Mouse (Mus musculus) liver, embryonic 11.5 days (tissue): Measurements from ENCODE around the gene Inafm2. TPM values are rescaled to one million over a fixed set of nuclear protein-coding genes. Genes with fewer than 3 reads are reported as not detected.

Source experiments
- ATAC-seq: fragments of 200-750 bp; cut with Nextera tagmentation; replicated peaks from 2 replicates; pipeline ENCODE4 v1.8.0; 2017; ENCODE audit warnings: moderate number of reproducible peaks, mild to moderate bottlenecking, moderate TSS enrichment, moderate library complexity; ENCODE audit not compliant: low FRiP score
- DNase-seq: peaks from one replicate; pipeline ENCODE4 v3.0.0-alpha.2; 2017; ENCODE audit warnings: low spot score
- H3K27ac ChIP-seq: fragments of 300-500 bp; sonication (generic); 2 replicates; pipeline ENCODE4 v1.5.1; 2014; ENCODE audit warnings: mild to moderate bottlenecking, low read depth, low read length, control low read depth
- H3K27me3 ChIP-seq: fragments of 300-500 bp; sonication (generic); replicated peaks from 2 replicates; pipeline ENCODE4 v1.6.1; 2014; ENCODE audit warnings: low read length, mixed read lengths; ENCODE audit not compliant: control insufficient read depth, insufficient read depth
- H3K36me3 ChIP-seq: fragments of 300-500 bp; sonication (generic); 2 replicates; pipeline ENCODE4 v1.6.1; 2014; ENCODE audit warnings: mild to moderate bottlenecking, low read length, moderate library complexity, mixed read lengths; ENCODE audit not compliant: control insufficient read depth, insufficient read depth
- H3K4me1 ChIP-seq: fragments of 300-500 bp; sonication (generic); replicated peaks from 2 replicates; pipeline ENCODE4 v1.6.1; 2014; ENCODE audit warnings: low read length, mixed read lengths; ENCODE audit not compliant: control insufficient read depth, insufficient read depth
- H3K4me2 ChIP-seq: fragments of 300-500 bp; sonication (generic); 2 replicates; pipeline ENCODE4 v1.6.1; 2014; ENCODE audit warnings: mild to moderate bottlenecking, control low read depth, moderate library complexity
- H3K4me3 ChIP-seq: fragments of 300-500 bp; sonication (generic); 2 replicates; pipeline ENCODE4 v1.5.1; 2014; ENCODE audit warnings: low read depth, low read length, control low read depth
- H3K9ac ChIP-seq: fragments of 300-500 bp; sonication (generic); 2 replicates; pipeline ENCODE4 v1.6.1; 2014; ENCODE audit warnings: low read depth, low read length, control low read depth
- H3K9me3 ChIP-seq: fragments of 300-500 bp; sonication (generic); 2 replicates; pipeline ENCODE4 v1.6.1; 2016; ENCODE audit warnings: low read length, inconsistent platforms, mixed read lengths; ENCODE audit not compliant: control insufficient read depth
- WGBS: fragments of 180-500 bp; shearing (Covaris S2); extraction: QIAGEN DNeasy Blood & Tissue Kit; methylation state at CpG from one replicate; pipeline ENCODE4 v1.1.7; 2014; 5-methylcytosine and 5-hydroxymethylcytosine counted together
- polyA plus RNA-seq: library from polyadenylated mRNA; unstranded; fragments of >200 nt; fragmentation: Nextera tagmentation; extraction: Ambion mirVana; gene quantifications from 2 replicates; pipeline ENCODE4 v1.2.1, GENCODE M21; 2014

Inafm2 gene
- polyA plus RNA-seq, 1 experiment from 2014 or later: 32.3 TPM

GRCm38 (mm10) chr2:118779504-118780480, 34.2 kb downstream of the Inafm2 start, which contains the start of gene Disp2:
TSS of gene Disp2 (plus strand) at chr2:118779719.
- ATAC-seq: peak; percentile 79
- H3K4me2 ChIP-seq: peak within 1 kb of the TSS; percentile 72
- no peak within 1 kb of the TSS for H3K9ac ChIP-seq
- peak within 1 kb of the TSS; percentile 39 for H3K4me3 ChIP-seq
- no peak within 1 kb of the TSS for H3K27ac ChIP-seq
- H3K4me1 ChIP-seq: peaks cover 14% of the 10 kb centered on the region
- H3K9me3 ChIP-seq: no peaks in the 10 kb centered on the region
- WGBS: 13% methylated on average over 39 of the region's 39 CpGs
- no peaks in the 10 kb centered on the region for H3K36me3 ChIP-seq
- peak; percentile 92 for DNase-seq
- H3K27me3 ChIP-seq: peaks cover 6% of the 10 kb centered on the region; the same call in 1 of the 2 replicates

- ATAC-seq: no peak
- H3K27me3 ChIP-seq: peaks cover 6% of the 10 kb centered on the region; the same call in 1 of the 2 replicates
- H3K27ac ChIP-seq: no peak overlapping the region
- no peaks in the 10 kb centered on the region for H3K36me3 ChIP-seq
- no peaks in the 10 kb centered on the region for H3K9me3 ChIP-seq
- H3K9ac ChIP-seq: no peak overlapping the region
- H3K4me2 ChIP-seq: no peak overlapping the region
- no peak for DNase-seq
- H3K4me3 ChIP-seq: no peak overlapping the region
- H3K4me1 ChIP-seq: peaks cover 14% of the 10 kb centered on the region
- whole genome bisulfite sequencing: 46% methylated on average over 1 of the region's 1 CpGs
Observed at GRCm38 (mm10) chr2:118781115-118781514, 35.6 kb downstream of the Inafm2 start.

GRCm38 (mm10) chr2:118782303-118782702, 36.7 kb downstream of the Inafm2 start:
- H3K9ac ChIP-seq: no peak overlapping the region
- ATAC-seq: no peak
- peaks cover 20% of the 10 kb centered on the region for H3K4me1 ChIP-seq
- H3K4me2 ChIP-seq: no peak overlapping the region
- no peak overlapping the region for H3K27ac ChIP-seq
- H3K9me3 ChIP-seq: no peaks in the 10 kb centered on the region
- no peak for DNase-seq
- no peaks in the 10 kb centered on the region for H3K36me3 ChIP-seq
- WGBS: 28% methylated on average over 4 of the region's 4 CpGs
- peaks cover 6% of the 10 kb centered on the region; the same call in 1 of the 2 replicates for H3K27me3 ChIP-seq
- no peak overlapping the region for H3K4me3 ChIP-seq

- ATAC-seq (no peak), DNase-seq (no peak)
- WGBS: 49% methylated on average over 5 of the region's 5 CpGs
- H3K4me3 ChIP-seq: no peak overlapping the region
- H3K4me2 ChIP-seq: no peak overlapping the region
- H3K27me3 ChIP-seq: peaks cover 6% of the 10 kb centered on the region; the same call in 1 of the 2 replicates
- no peaks in the 10 kb centered on the region for H3K36me3 ChIP-seq
- no peaks in the 10 kb centered on the region for H3K9me3 ChIP-seq
- peaks cover 20% of the 10 kb centered on the region for H3K4me1 ChIP-seq
- no peak overlapping the region for H3K9ac ChIP-seq
- H3K27ac ChIP-seq: no peak overlapping the region
Observed at GRCm38 (mm10) chr2:118783093-118783492, 37.5 kb downstream of the Inafm2 start.

- DNase-seq (no peak), ATAC-seq (no peak)
- 87% methylated on average over 7 of the region's 7 CpGs for WGBS
- Histone ChIP-seq H3K9ac (no peak overlapping the region), H3K27ac (no peak overlapping the region), H3K4me1 (peaks cover 20% of the 10 kb centered on the region), H3K4me2 (no peak overlapping the region), H3K9me3 (no peaks in the 10 kb centered on the region), H3K36me3 (no peaks in the 10 kb centered on the region), H3K27me3 (peaks cover 6% of the 10 kb centered on the region; the same call in 1 of the 2 replicates), H3K4me3 (no peak overlapping the region)
Observed at GRCm38 (mm10) chr2:118783663-118784062, 38.1 kb downstream of the Inafm2 start.

GRCm38 (mm10) chr2:118786525-118786924, 41.0 kb downstream of the Inafm2 start:
- Histone ChIP-seq H3K27ac (no peak overlapping the region), H3K36me3 (no peaks in the 10 kb centered on the region), H3K4me3 (no peak overlapping the region), H3K9ac (no peak overlapping the region), H3K27me3 (no peaks in the 10 kb centered on the region; the same call in 1 of the 2 replicates), H3K4me2 (0 out of 2 replicates have a peak overlapping the region, but pooled peaks have one; percentile 2), H3K4me1 (peaks cover 15% of the 10 kb centered on the region), H3K9me3 (no peaks in the 10 kb centered on the region)
- DNase-seq (no peak), ATAC-seq (peak; percentile 60)
- WGBS: 43% methylated on average over 5 of the region's 5 CpGs

- Histone ChIP-seq H3K4me3 (no peak overlapping the region), H3K27me3 (no peaks in the 10 kb centered on the region; the same call in none of the 2 replicates), H3K4me2 (no peak overlapping the region), H3K27ac (no peak overlapping the region), H3K9me3 (no peaks in the 10 kb centered on the region), H3K4me1 (peaks cover 12% of the 10 kb centered on the region; the same call in 1 of the 2 replicates), H3K36me3 (no peaks in the 10 kb centered on the region), H3K9ac (no peak overlapping the region)
- no peak for ATAC-seq
- DNase-seq: no peak
- WGBS: 89% methylated on average over 11 of the region's 11 CpGs
Observed at GRCm38 (mm10) chr2:118789501-118789900, 43.9 kb downstream of the Inafm2 start.

GRCm38 (mm10) chr2:118790221-118790550, 44.6 kb downstream of the Inafm2 start:
- DNase-seq (no peak), ATAC-seq (0 out of 2 replicates have a peak, but pooled peaks have one; percentile 2)
- Histone ChIP-seq H3K36me3 (no peaks in the 10 kb centered on the region), H3K9ac (no peak overlapping the region), H3K9me3 (no peaks in the 10 kb centered on the region), H3K27me3 (no peaks in the 10 kb centered on the region; the same call in none of the 2 replicates), H3K4me3 (peak overlapping the region; percentile 27; the same call in 1 of the 2 replicates), H3K4me2 (peak overlapping the region; percentile 55), H3K27ac (no peak overlapping the region), H3K4me1 (peaks cover 12% of the 10 kb centered on the region; the same call in 1 of the 2 replicates)
- WGBS: 56% methylated on average over 12 of the region's 12 CpGs
